Mouse (Mus musculus) forebrain, embryonic 15.5 days (tissue): ENCODE data around the gene Wdr59. TPM values are rescaled to one million over a fixed set of nuclear protein-coding genes. Genes with fewer than 3 reads are reported as not detected.
"Not testable (repeated sequence)": the region's sequence is repeated elsewhere in the genome, so short reads cannot be mapped to it uniquely, and the experiment has no call there.

Experiments
- ATAC-seq: fragments of 200-750 bp; cut with Nextera tagmentation; replicated peaks from 2 replicates; pipeline ENCODE4 v1.8.0; 2017; ENCODE audit warnings: mild to moderate bottlenecking, moderate TSS enrichment, moderate library complexity
- H3K27ac ChIP-seq: fragments of 300-500 bp; sonication (generic); replicated peaks from 2 replicates; pipeline ENCODE4 v1.5.1; 2015; ENCODE audit warnings: mild to moderate bottlenecking, inconsistent platforms
- H3K27me3 ChIP-seq: fragments of 300-500 bp; sonication (generic); 2 replicates; pipeline ENCODE4 v1.6.1; 2015; ENCODE audit warnings: inconsistent platforms
- H3K36me3 ChIP-seq: fragments of 300-500 bp; sonication (generic); 2 replicates; pipeline ENCODE4 v1.6.1; 2015; ENCODE audit warnings: mild to moderate bottlenecking, inconsistent platforms
- H3K4me1 ChIP-seq: fragments of 300-500 bp; sonication (generic); 2 replicates; pipeline ENCODE4 v1.6.1; 2015; ENCODE audit warnings: inconsistent platforms
- H3K4me2 ChIP-seq: fragments of 300-500 bp; sonication (generic); replicated peaks from 2 replicates; pipeline ENCODE4 v1.6.1; 2015; ENCODE audit warnings: mild to moderate bottlenecking, inconsistent platforms
- H3K4me3 ChIP-seq: fragments of 300-500 bp; sonication (generic); 2 replicates; pipeline ENCODE4 v1.5.1; 2015; ENCODE audit warnings: mild to moderate bottlenecking, inconsistent platforms
- H3K9ac ChIP-seq: fragments of 300-500 bp; sonication (generic); replicated peaks from 2 replicates; pipeline ENCODE4 v1.6.1; 2015; ENCODE audit warnings: mild to moderate bottlenecking, inconsistent platforms
- H3K9me3 ChIP-seq: fragments of 300-500 bp; sonication (generic); 2 replicates; pipeline ENCODE4 v1.6.1; 2016; ENCODE audit warnings: inconsistent platforms
- WGBS: fragments of 180-500 bp; shearing (Covaris S2); methylation state at CpG from one replicate; pipeline ENCODE4 v1.1.7; 2015; ENCODE audit warnings: mixed read lengths; 5-methylcytosine and 5-hydroxymethylcytosine counted together
- polyA plus RNA-seq: library from polyadenylated mRNA; unstranded; fragments of >200 nt; fragmentation: Nextera tagmentation; extraction: Ambion mirVana; gene quantifications from 2 replicates; pipeline ENCODE4 v1.2.1, GENCODE M21; 2015

The Wdr59 gene
- polyA plus RNA-seq, 1 experiment from 2014 or later, result 8.6 TPM

DNA sequence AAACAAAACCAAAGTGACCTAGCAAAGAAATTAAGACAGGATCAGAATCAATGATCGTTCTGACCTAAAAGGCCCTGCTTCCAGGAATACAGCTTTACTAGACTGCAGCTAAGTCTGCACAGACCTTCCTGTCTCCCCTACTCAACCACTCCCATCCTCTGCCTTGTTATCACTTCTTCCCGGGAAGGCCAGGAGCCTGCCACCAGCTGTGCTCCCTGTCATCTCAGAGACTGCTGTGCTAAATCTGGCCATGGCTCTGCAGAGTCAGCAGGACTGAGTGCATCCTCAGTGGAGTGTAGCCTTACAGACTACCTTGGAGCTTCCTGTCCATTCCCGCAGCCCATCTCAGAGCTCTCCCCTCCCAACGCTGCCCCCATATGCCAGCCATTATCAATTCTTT is 11.5 kb downstream of the Wdr59 start:
- H3K27ac ChIP-seq, result no peak overlapping the region
- H3K4me2 ChIP-seq, result no peak overlapping the region
- H3K9me3 ChIP-seq, result no peaks in the 10 kb centered on the region
- H3K4me3 ChIP-seq, result no peak overlapping the region
- H3K4me1 ChIP-seq, result peaks cover 3% of the 10 kb centered on the region
- H3K27me3 ChIP-seq, result no peaks in the 10 kb centered on the region
- no peak for ATAC-seq
- no peaks in the 10 kb centered on the region for H3K36me3 ChIP-seq
- 76% methylated on average over 4 of the region's 4 CpGs for WGBS
- H3K9ac ChIP-seq, result no peak overlapping the region

DNA sequence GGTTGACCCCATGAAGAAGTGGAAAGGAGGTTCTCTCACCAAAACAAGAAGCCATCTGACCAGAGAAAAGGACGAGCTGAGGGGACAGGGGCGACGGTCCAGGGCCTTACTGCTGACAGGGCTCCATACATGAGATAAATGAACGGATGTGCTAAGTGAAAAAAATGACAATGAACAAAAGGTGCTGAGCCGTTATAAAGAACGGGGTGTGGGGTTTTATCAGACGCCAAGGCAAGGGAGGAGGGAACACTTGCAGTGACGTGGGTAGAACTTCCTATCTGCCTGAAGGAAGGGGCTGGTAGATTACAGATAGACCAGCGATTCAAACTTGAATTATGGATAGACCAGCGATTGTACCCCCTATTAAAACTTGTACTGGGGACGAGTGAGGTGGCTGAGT is 12.6 kb downstream of the Wdr59 start:
- Histone ChIP-seq H3K4me1 (peaks cover 3% of the 10 kb centered on the region), H3K27ac (no peak overlapping the region), H3K36me3 (no peaks in the 10 kb centered on the region), H3K4me3 (no peak overlapping the region), H3K9me3 (no peaks in the 10 kb centered on the region), H3K4me2 (no peak overlapping the region), H3K27me3 (no peaks in the 10 kb centered on the region), H3K9ac (no peak overlapping the region)
- WGBS, result 82% methylated on average over 11 of the region's 11 CpGs
- no peak for ATAC-seq

DNA sequence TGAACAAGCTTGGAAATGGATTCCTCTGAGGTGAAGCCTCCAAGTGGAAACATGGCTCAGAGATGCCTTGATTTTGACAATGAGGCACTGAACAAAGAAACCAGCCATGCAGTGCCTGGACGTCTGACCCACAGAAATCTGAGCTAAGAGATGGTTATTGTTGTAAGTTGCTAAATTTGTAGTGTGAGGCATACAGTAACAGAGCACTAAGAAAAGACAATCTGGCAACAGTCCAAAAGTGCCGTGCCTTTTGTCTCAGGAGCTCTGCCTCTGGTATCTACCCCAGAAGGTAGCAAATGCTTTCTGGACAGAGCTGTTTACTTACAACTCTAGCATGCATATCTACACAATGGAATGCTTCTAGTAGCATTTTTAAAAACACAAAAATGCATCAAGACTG is 13.3 kb downstream of the Wdr59 start:
- no peaks in the 10 kb centered on the region for H3K36me3 ChIP-seq
- H3K4me1 ChIP-seq, result no peaks in the 10 kb centered on the region; the same call in 1 of the 2 replicates
- H3K27me3 ChIP-seq, result no peaks in the 10 kb centered on the region
- no peak overlapping the region for H3K4me2 ChIP-seq
- WGBS, result 8% methylated on average over 2 of the region's 2 CpGs
- no peak for ATAC-seq
- no peak overlapping the region for H3K27ac ChIP-seq
- H3K9me3 ChIP-seq, result no peaks in the 10 kb centered on the region
- H3K4me3 ChIP-seq, result no peak overlapping the region
- H3K9ac ChIP-seq, result no peak overlapping the region

DNA sequence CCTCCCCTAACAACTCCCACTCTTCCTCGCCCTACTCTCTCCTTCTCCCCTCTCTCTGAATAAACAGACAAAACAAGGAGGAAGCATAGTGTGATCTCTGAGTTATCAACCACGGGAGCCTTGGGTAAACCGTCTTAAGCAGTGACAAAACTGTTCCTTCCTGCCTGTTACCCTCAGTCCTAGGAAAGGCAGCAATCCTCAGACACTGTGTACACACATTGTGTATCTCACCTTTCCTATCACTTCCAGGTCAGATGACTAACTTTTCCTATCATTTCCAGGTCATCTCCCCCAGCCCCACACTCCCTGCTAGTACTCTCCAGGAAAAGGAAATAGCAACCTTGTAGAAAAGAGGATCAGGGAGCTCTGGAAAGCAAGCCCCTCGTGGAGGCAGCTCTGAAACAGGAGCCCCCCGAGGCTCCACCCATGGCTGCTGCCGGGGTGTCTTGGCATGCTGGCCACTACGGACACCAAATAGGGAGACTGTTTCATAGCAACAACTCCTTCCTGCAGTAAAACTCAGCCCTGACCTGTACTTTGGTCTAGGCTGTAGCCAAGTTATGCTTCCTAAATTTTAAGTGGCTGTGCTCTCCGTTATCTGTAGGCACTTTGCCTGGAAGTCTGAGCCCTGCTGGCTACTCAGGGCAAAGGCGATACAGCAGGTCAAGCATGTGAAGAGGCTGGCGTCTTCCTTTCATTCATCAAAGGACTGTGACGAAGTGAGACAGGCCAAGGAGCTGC is 20.0 kb downstream of the Wdr59 start:
- WGBS, result 80% methylated on average over 11 of the region's 11 CpGs
- ATAC-seq, result no peak
- no peaks in the 10 kb centered on the region for H3K9me3 ChIP-seq

DNA sequence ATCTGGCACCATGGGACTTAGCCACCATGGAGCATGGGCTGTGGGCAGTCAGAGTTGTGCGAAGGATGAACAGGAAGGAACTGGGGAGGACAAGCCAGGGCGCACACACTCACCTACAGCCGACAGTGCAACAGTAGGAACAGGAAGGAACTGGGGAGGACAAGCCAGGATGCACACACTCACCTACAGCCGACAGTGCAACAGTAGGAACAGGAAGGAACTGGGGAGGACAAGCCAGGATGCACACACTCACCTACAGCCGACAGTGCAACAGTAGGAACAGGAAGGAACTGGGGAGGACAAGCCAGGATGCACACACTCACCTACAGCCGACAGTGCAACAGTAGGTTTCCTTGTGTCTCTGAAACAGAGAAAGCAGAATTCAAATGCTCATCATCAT is 23.6 kb downstream of the Wdr59 start:
- not testable (repeated sequence) for H3K9me3 ChIP-seq, H3K4me3 ChIP-seq, H3K27me3 ChIP-seq, H3K9ac ChIP-seq, H3K4me2 ChIP-seq, H3K27ac ChIP-seq, H3K4me1 ChIP-seq, ATAC-seq
- peaks cover 20% of the 10 kb centered on the region for H3K36me3 ChIP-seq
- 93% methylated on average over 6 of the region's 6 CpGs for WGBS

More for the DNA sequence above, 20.0 kb downstream of the Wdr59 start:
- H3K27me3 ChIP-seq, result no peaks in the 10 kb centered on the region
- no peak overlapping the region for H3K27ac ChIP-seq
- no peak overlapping the region for H3K9ac ChIP-seq
- no peak overlapping the region for H3K4me3 ChIP-seq
- 0 out of 2 replicates have a peak, but pooled peaks cover 14% of the 10 kb centered on the region for H3K36me3 ChIP-seq
- H3K4me2 ChIP-seq, result no peak overlapping the region
- no peaks in the 10 kb centered on the region for H3K4me1 ChIP-seq

DNA sequence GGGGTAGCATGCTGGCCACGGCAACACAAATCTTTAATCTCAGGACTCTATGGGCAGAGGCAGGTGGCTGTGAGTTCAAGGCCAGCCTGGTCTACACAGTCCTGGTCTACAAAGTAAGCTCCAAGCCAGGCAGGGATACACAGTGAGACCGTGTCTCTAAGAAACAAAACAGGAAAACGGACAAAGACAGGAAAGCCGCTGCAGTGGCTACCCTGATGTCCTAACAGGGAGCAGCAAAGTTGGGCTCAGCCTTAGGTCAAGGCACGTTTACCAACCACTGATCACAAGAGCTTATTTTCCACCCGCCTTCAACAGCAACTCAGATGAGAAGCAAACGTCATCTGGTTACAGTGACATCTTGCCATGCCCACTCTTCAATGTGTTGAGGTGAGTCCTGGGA is 25.6 kb downstream of the Wdr59 start:
- H3K4me2 ChIP-seq, result no peak overlapping the region
- no peak overlapping the region for H3K4me3 ChIP-seq
- H3K27me3 ChIP-seq, result no peaks in the 10 kb centered on the region
- peaks cover 20% of the 10 kb centered on the region for H3K36me3 ChIP-seq
- H3K27ac ChIP-seq, result no peak overlapping the region
- H3K9ac ChIP-seq, result no peak overlapping the region
- H3K9me3 ChIP-seq, result no peaks in the 10 kb centered on the region
- H3K4me1 ChIP-seq, result peaks cover under 1% of the 10 kb centered on the region; the same call in 1 of the 2 replicates
- no peak for ATAC-seq
- WGBS, result 90% methylated on average over 7 of the region's 7 CpGs

DNA sequence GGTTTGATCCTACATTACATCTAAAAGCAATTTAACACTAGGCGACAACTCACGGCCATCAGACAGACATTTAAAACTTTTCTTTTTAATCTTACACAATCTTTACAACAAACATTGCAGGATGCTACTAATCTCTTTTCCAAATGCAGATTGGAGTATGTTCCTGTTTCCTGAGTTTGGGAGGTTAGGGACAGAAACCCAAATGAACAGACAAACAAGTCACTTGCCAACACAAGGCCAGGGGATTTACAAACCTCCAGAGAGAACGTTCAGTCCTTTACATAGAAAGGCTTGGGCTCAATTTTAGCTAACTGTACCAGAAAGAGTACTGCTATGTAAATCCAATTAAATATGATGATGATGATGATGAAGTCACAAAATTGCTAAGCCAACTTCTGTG is 28.7 kb downstream of the Wdr59 start:
- no peaks in the 10 kb centered on the region for H3K27me3 ChIP-seq
- H3K36me3 ChIP-seq, result peaks cover 6% of the 10 kb centered on the region
- no peak for ATAC-seq
- H3K27ac ChIP-seq, result no peak overlapping the region
- H3K4me1 ChIP-seq, result peaks cover 4% of the 10 kb centered on the region; the same call in 1 of the 2 replicates
- no peak overlapping the region for H3K4me2 ChIP-seq
- no peak overlapping the region for H3K4me3 ChIP-seq
- no peaks in the 10 kb centered on the region for H3K9me3 ChIP-seq
- WGBS, result 93% methylated on average over 3 of the region's 3 CpGs
- no peak overlapping the region for H3K9ac ChIP-seq

DNA sequence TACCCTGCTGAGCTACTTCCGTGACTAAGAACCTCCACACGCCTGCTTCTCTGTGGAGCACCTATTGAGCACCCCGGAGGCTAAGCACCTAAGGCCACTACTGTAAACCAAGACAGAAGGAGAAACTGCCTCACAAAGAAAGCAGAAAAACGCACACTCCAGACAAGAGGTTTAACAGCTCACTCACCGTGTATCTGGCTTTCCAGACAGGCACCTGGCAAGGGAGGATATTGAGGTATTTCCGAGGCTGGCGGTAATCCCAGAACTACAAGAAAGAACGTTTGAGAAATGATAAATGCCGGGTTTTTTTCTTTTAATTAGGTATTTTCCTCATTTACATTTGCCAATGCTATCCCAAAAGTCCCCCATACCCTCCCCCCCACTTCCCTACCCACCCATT is 29.4 kb downstream of the Wdr59 start:
- peaks cover 4% of the 10 kb centered on the region; the same call in 1 of the 2 replicates for H3K4me1 ChIP-seq
- no peak overlapping the region for H3K9ac ChIP-seq
- H3K4me3 ChIP-seq, result no peak overlapping the region
- no peaks in the 10 kb centered on the region for H3K9me3 ChIP-seq
- H3K4me2 ChIP-seq, result no peak overlapping the region
- no peak overlapping the region for H3K27ac ChIP-seq
- no peaks in the 10 kb centered on the region for H3K27me3 ChIP-seq
- ATAC-seq, result no peak
- 76% methylated on average over 9 of the region's 9 CpGs for WGBS
- H3K36me3 ChIP-seq, result peaks cover 6% of the 10 kb centered on the region

DNA sequence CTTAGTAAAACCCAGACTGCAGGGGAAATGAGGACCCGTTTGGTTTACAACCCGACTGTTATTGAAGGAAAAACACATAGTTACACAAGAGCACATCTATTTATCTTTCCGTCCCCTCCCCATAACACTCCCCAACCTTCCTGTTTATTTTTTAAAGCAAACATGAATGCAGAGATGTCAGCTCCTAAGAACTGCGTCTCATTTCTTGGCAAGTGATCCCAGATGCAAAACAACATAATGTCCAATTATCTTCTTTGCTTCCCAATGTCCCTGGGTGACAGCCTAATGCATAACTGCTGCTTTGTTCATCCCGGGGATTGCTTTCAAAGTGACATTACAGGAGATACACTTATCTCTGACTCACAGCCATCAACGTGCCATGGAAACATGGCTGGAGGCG is 30.7 kb downstream of the Wdr59 start:
- no peaks in the 10 kb centered on the region for H3K9me3 ChIP-seq
- ATAC-seq, result no peak
- H3K27ac ChIP-seq, result no peak overlapping the region
- H3K4me2 ChIP-seq, result no peak overlapping the region
- no peak overlapping the region for H3K9ac ChIP-seq
- H3K36me3 ChIP-seq, result peaks cover 6% of the 10 kb centered on the region
- H3K4me3 ChIP-seq, result no peak overlapping the region
- H3K27me3 ChIP-seq, result no peaks in the 10 kb centered on the region
- 68% methylated on average over 7 of the region's 7 CpGs for WGBS
- peaks cover 4% of the 10 kb centered on the region; the same call in 1 of the 2 replicates for H3K4me1 ChIP-seq

DNA sequence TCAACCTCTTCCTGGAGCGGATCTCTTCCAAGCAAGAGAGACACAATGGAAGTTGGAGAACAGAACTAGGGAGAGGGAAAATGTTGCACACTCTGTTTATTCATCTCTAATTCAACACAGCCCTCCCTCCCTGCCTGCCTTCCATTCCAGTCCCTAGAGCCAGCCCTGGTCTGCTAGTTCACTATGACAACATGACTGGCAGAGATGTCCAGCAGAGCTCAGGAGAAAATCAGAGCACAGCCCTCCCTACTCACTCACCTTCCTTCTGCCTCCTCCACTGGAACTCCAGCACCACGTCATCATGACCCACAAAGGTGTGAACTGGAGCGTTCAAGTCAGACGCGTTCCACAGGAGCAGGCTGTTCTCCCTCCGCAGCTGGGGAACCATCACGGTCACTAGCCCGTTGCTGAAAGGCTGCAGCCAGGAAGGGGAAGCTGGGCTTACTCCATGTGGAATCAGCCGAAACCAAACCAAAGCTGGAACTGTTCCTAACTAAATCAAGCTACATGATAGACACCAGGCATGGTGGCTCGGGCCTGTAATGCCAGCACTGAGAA is 31.8 kb downstream of the Wdr59 start:
- Histone ChIP-seq H3K4me2 (no peak overlapping the region), H3K36me3 (peaks cover 8% of the 10 kb centered on the region), H3K9me3 (no peaks in the 10 kb centered on the region), H3K27me3 (no peaks in the 10 kb centered on the region), H3K27ac (no peak overlapping the region), H3K4me3 (no peak overlapping the region), H3K4me1 (peaks cover 4% of the 10 kb centered on the region; the same call in 1 of the 2 replicates), H3K9ac (no peak overlapping the region)
- WGBS, result 88% methylated on average over 10 of the region's 10 CpGs
- no peak for ATAC-seq

DNA sequence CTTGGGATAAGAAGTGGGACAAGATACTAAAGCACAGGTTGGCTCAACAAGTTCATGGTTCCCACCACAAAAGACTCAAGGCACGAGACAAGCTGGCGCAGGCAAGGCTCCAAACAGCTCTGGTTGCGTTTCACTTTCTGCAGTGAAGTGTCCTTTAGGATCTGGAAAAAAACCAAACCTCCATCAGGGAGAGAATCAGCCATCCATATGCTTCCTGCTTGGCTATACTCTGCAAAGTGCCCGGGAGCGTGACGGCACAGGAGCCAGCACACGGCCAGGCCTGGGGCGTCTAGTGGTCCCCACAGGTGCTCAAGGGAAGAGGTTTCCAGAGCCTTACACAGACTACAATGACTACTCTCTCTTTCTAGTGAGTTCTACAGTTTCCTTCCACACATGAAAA is 41.2 kb downstream of the Wdr59 start:
- H3K4me3 ChIP-seq, result no peak overlapping the region
- H3K36me3 ChIP-seq, result peaks cover 48% of the 10 kb centered on the region
- H3K9me3 ChIP-seq, result no peaks in the 10 kb centered on the region
- H3K27ac ChIP-seq, result no peak overlapping the region
- H3K9ac ChIP-seq, result no peak overlapping the region
- no peak for ATAC-seq
- H3K4me1 ChIP-seq, result no peaks in the 10 kb centered on the region
- H3K27me3 ChIP-seq, result no peaks in the 10 kb centered on the region
- WGBS, result 92% methylated on average over 8 of the region's 8 CpGs
- no peak overlapping the region for H3K4me2 ChIP-seq

DNA sequence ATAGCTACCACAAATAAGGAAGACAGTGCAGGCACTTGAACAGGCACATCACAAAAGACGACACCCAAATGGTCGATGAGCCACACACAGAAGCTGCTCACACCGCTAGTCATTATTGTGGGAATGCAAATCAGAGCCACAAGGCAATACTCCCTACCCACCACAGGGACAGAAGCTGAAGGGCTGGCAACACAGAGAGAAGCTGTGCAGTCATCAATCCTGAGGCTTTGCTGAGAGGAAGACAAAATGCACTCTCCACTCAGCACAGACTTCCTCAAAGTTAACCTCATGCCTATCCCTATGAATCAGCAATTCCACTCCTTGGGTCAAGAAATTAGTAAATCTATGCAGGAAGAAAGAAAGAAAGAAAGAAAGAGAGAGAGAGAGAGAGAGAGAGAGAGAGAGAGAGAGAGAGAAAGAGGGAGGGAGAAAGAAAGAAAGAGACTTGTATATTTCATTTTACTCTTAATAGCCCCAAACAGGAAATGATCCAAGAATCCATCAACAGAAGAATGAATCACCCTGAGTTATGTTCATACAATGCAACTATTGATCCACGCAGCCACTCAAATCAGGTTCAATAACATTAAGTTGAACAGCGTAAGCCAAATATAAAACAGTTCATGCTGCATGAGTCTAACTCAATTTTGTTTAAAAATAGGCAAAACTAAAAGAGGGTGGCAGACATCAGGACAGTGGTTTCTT is 44.0 kb downstream of the Wdr59 start:
- H3K4me2 ChIP-seq, result no peak overlapping the region
- no peak for ATAC-seq
- H3K9ac ChIP-seq, result no peak overlapping the region
- no peak overlapping the region for H3K27ac ChIP-seq
- H3K27me3 ChIP-seq, result no peaks in the 10 kb centered on the region
- H3K9me3 ChIP-seq, result no peaks in the 10 kb centered on the region
- no peak overlapping the region for H3K4me3 ChIP-seq
- no peaks in the 10 kb centered on the region for H3K4me1 ChIP-seq
- WGBS, result 88% methylated on average over 5 of the region's 5 CpGs
- H3K36me3 ChIP-seq, result peaks cover 32% of the 10 kb centered on the region
